8 mouse cellular contexts compared by ENCODE assay signal in the genomic region with DNA sequence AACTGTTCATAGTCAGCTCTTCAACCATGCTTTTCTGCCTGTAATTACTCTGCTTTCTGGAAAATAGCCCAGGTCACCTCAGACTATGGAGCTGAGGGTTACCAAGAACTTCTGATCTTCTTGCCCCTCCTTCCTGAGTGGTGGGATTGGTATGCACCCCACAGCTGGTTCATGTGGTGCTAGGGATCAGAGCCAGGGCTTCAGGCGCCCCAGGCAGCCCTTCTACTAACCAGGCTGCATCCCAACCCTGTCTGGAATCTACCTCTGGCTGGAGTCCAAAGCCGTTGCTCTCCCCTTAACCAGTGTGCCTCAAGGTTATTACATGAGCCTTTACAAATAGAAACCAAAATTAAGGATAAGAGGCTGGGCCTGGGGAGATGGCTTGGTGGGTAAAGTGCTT.
DNase-seq lines count a peak whose midpoint lies in the region; ATAC-seq and TF ChIP-seq lines count a peak whose summit lies in the region.

No protein-coding gene starts in this region.

- 34% methylated on average over 2 of the region's 2 CpGs for WGBS in heart, adult 2 months
- 25% methylated on average over 2 of the region's 2 CpGs for WGBS in stomach, embryonic 15.5 days

- no peak overlapping the region for H3K27ac ChIP-seq in heart, adult 2 months
- H3K27ac ChIP-seq in stomach, embryonic 15.5 days, result peak overlapping the region; percentile 17; the same call in 1 of the 2 replicates

- H3K9ac ChIP-seq in heart, adult 2 months (ENCODE audit: low read depth, low read length), result no peak overlapping the region
- no peak overlapping the region for H3K9ac ChIP-seq in stomach, embryonic 15.5 days

- no peak for DNase-seq in frontal cortex, postnatal 14 days (ENCODE audit: low spot score in 2 of 2)
- peak; percentile 66 for DNase-seq in adipocyte (ENCODE audit: low spot score)
- DNase-seq in heart, adult 2 months, result peak; percentile 35 to 48
- peak; percentile 75 for DNase-seq in kidney, postnatal 10 days
- DNase-seq in embryo, embryonic 10.5 days (ENCODE audit: low spot score), result no peak
- no peak for DNase-seq in left cerebral cortex, postnatal 14 days (ENCODE audit: low spot score in 2 of 2)

- H3K27me3 ChIP-seq in heart, adult 2 months (ENCODE audit: control insufficient read depth, insufficient read depth, low read length), result no peaks in the 10 kb centered on the region
- no peaks in the 10 kb centered on the region for H3K27me3 ChIP-seq in stomach, embryonic 15.5 days (replicated peaks)

- no peak overlapping the region for H3K4me3 ChIP-seq in heart, adult 2 months
- H3K4me3 ChIP-seq in stomach, embryonic 15.5 days (replicated peaks), result no peak overlapping the region

- no peak for TF ChIP-seq CTCF in heart, adult 2 months (IDR thresholded peaks at IDR 0.05)

- no peaks in the 10 kb centered on the region; the same call in 1 of the 2 replicates for H3K4me1 ChIP-seq in heart, adult 2 months (ENCODE audit: control insufficient read depth, insufficient read depth, low read length)
- H3K4me1 ChIP-seq in stomach, embryonic 15.5 days, result peaks cover 12% of the 10 kb centered on the region; the same call in 1 of the 2 replicates

- peak; percentile 5; the same call in 1 of the 2 replicates for ATAC-seq in frontal cortex, adult (ENCODE audit: low TSS enrichment)
- peak; percentile 75; the same call in 1 of the 2 replicates for ATAC-seq in stomach, embryonic 15.5 days (ENCODE audit: insufficient read depth, low FRiP score, low read depth)

- no peak for TF ChIP-seq POLR2A in heart, adult 2 months (IDR thresholded peaks at IDR 0.05; ENCODE audit: insufficient read depth, low read depth, low read length)

- no peaks in the 10 kb centered on the region for H3K36me3 ChIP-seq in heart, adult 2 months (ENCODE audit: control insufficient read depth, insufficient read depth, low read length)
- H3K36me3 ChIP-seq in stomach, embryonic 15.5 days, result no peaks in the 10 kb centered on the region

- intact Hi-C loops in heart, adult 2 months (cut with DNase I), result no loop called here
- intact Hi-C loops in left cerebral cortex, postnatal 14 days (cut with DNase I), result no loop called here

- H3K4me2 ChIP-seq in stomach, embryonic 15.5 days, result no peak overlapping the region

- H3K9me3 ChIP-seq in stomach, embryonic 15.5 days, result no peaks in the 10 kb centered on the region

- no peak for TF ChIP-seq EP300 in heart, adult 2 months (IDR thresholded peaks at IDR 0.05; ENCODE audit: insufficient read depth, low read depth, low read length)

- no peaks in the 10 kb centered on the region for H3K79me2 ChIP-seq in heart, adult 2 months (replicated peaks; ENCODE audit: control insufficient read depth, insufficient read depth, low read length)

Comparison
In these comparisons a context has a peak if more than half of its experiments do, and no peak if none do; other contexts are left out.
1. DNase-seq: peak in adipocyte (single experiment), heart, adult 2 months (2 of 2) and kidney, postnatal 10 days (single experiment); none in frontal cortex, postnatal 14 days (0 of 2), embryo, embryonic 10.5 days (single experiment) and left cerebral cortex, postnatal 14 days (0 of 2).